Mouse (Mus musculus): ENCODE measurements at regions not wholly inside any gene's neighbourhood (a gene's known extent, or its start where the extent isn't known, plus 50 kb on each side); places are given as distances from the start of the nearest gene placed in this dataset.

DNA sequence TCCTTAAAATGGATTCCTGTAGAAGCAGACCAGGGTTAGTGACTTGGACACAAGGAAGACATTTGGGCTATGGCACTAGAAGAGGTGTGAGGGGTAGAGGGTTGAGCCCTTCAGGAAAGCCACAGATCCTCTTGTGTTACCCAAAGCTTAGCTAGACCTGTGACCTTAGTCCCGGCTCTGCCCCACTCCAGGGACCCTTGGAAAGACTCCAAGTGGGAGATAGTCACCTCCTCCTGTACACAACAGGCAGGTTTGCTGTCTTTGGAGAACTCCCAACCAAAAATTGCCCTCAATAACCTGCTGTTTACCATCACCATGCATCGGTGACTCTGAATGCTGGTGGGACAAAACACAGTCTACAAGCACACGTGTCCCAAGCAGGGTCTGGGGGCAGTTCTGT is 164.5 kb downstream of the Gadd45g start:
- no peak overlapping the region for H3K4me3 ChIP-seq (ENCODE audit: low read length)
- H3K4me2 ChIP-seq (ENCODE audit: low read length) = no peak overlapping the region
- H3K9ac ChIP-seq (ENCODE audit: low read depth, low read length) = no peak overlapping the region
- H3K27me3 ChIP-seq (replicated peaks; ENCODE audit: control insufficient read depth, insufficient read depth, low read length) = no peaks in the 10 kb centered on the region
- no peaks in the 10 kb centered on the region for H3K9me3 ChIP-seq (ENCODE audit: control insufficient read depth, low read length)
- 70% methylated on average over 3 of the region's 3 CpGs for WGBS
- no peak for ATAC-seq
- H3K36me3 ChIP-seq (ENCODE audit: control insufficient read depth, insufficient read depth, low read length) = no peaks in the 10 kb centered on the region
- no peak overlapping the region for H3K27ac ChIP-seq (ENCODE audit: low read depth, low read length)
- peaks cover 12% of the 10 kb centered on the region for H3K4me1 ChIP-seq (ENCODE audit: control insufficient read depth, insufficient read depth, low read depth, low read length)

- H3K4me2 ChIP-seq (ENCODE audit: low read length) = no peak overlapping the region
- H3K4me3 ChIP-seq (ENCODE audit: low read length) = no peak overlapping the region
- no peaks in the 10 kb centered on the region for H3K36me3 ChIP-seq (ENCODE audit: control insufficient read depth, insufficient read depth, low read length)
- WGBS = 59% methylated on average over 1 of the region's 1 CpGs
- no peak overlapping the region for H3K9ac ChIP-seq (ENCODE audit: low read depth, low read length)
- ATAC-seq = no peak
- no peak overlapping the region for H3K27ac ChIP-seq (ENCODE audit: low read depth, low read length)
- H3K27me3 ChIP-seq (replicated peaks; ENCODE audit: control insufficient read depth, insufficient read depth, low read length) = no peaks in the 10 kb centered on the region
- H3K4me1 ChIP-seq (ENCODE audit: control insufficient read depth, insufficient read depth, low read depth, low read length) = peaks cover 12% of the 10 kb centered on the region
- H3K9me3 ChIP-seq (ENCODE audit: control insufficient read depth, low read length) = no peaks in the 10 kb centered on the region
Measured at GRCm38 (mm10) chr13:52013182-52013581, 166.7 kb downstream of the Gadd45g start.

- H3K27ac ChIP-seq (ENCODE audit: low read depth, low read length) = no peak overlapping the region
- ATAC-seq = no peak
- WGBS = 50% methylated on average over 2 of the region's 2 CpGs
- H3K9ac ChIP-seq (ENCODE audit: low read depth, low read length) = no peak overlapping the region
- no peak overlapping the region for H3K4me3 ChIP-seq (ENCODE audit: low read length)
- no peaks in the 10 kb centered on the region for H3K27me3 ChIP-seq (replicated peaks; ENCODE audit: control insufficient read depth, insufficient read depth, low read length)
- no peak overlapping the region for H3K4me2 ChIP-seq (ENCODE audit: low read length)
- no peaks in the 10 kb centered on the region for H3K36me3 ChIP-seq (ENCODE audit: control insufficient read depth, insufficient read depth, low read length)
- H3K4me1 ChIP-seq (ENCODE audit: control insufficient read depth, insufficient read depth, low read depth, low read length) = peaks cover 12% of the 10 kb centered on the region
- H3K9me3 ChIP-seq (ENCODE audit: control insufficient read depth, low read length) = no peaks in the 10 kb centered on the region
Measured at GRCm38 (mm10) chr13:52013757-52014156, 167.3 kb downstream of the Gadd45g start.

DNA sequence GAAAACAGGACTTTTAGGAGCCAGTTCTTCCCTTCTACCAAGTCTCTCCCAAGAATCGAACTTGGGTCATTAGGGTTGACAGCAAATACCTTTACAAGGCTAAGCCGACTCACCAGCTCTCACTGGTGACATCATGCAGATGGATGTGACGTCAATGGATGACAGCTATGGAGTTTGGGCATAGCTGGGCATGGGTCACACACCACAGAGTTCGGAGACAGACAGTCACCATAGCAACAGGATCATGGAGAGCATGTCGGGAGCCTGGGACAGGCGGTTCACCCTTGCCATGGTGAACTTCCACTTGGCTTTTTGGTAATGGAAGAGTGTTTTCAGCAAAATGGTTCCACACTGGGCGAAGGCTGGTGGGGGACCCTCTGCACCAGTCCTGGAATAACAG is 168.1 kb downstream of the Gadd45g start:
- no peaks in the 10 kb centered on the region for H3K27me3 ChIP-seq (replicated peaks; ENCODE audit: control insufficient read depth, insufficient read depth, low read length)
- H3K4me3 ChIP-seq (ENCODE audit: low read length) = no peak overlapping the region
- H3K36me3 ChIP-seq (ENCODE audit: control insufficient read depth, insufficient read depth, low read length) = no peaks in the 10 kb centered on the region
- H3K27ac ChIP-seq (ENCODE audit: low read depth, low read length) = peak overlapping the region; percentile 16; the same call in 1 of the 2 replicates
- ATAC-seq = 0 out of 2 replicates have a peak, but pooled peaks have one; percentile 31
- peaks cover 12% of the 10 kb centered on the region for H3K4me1 ChIP-seq (ENCODE audit: control insufficient read depth, insufficient read depth, low read depth, low read length)
- no peak overlapping the region for H3K4me2 ChIP-seq (ENCODE audit: low read length)
- WGBS = 38% methylated on average over 7 of the region's 7 CpGs
- no peak overlapping the region for H3K9ac ChIP-seq (ENCODE audit: low read depth, low read length)
- H3K9me3 ChIP-seq (ENCODE audit: control insufficient read depth, low read length) = no peaks in the 10 kb centered on the region

DNA sequence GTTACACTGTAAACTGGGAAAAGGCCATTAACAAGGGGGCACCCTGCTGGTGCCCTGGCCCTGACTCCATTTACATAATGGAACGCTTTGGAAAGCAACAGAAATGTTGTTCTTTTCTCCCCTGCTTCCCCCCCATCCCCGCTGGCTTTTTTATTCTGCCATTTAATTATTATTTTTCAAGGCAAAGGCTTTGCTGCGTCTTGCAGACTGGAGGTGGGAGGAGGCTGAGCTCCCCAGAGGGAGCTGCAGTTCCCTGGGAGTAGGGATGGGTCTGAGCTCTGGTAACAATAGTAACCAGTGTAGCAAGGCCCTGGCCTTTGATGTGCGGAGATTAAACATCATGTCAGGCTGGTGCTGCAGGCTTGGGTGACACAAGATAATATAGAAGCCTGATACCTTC is 168.6 kb downstream of the Gadd45g start:
- WGBS = 4% methylated on average over 4 of the region's 4 CpGs
- Histone ChIP-seq H3K4me3 (ENCODE audit: low read length) (no peak overlapping the region), H3K9me3 (ENCODE audit: control insufficient read depth, low read length) (no peaks in the 10 kb centered on the region), H3K9ac (ENCODE audit: low read depth, low read length) (no peak overlapping the region), H3K4me1 (ENCODE audit: control insufficient read depth, insufficient read depth, low read depth, low read length) (peaks cover 12% of the 10 kb centered on the region), H3K27me3 (replicated peaks; ENCODE audit: control insufficient read depth, insufficient read depth, low read length) (no peaks in the 10 kb centered on the region), H3K4me2 (ENCODE audit: low read length) (no peak overlapping the region), H3K36me3 (ENCODE audit: control insufficient read depth, insufficient read depth, low read length) (no peaks in the 10 kb centered on the region), H3K27ac (ENCODE audit: low read depth, low read length) (peak overlapping the region; percentile 70)
- ATAC-seq = peak; percentile 70; the same call in 1 of the 2 replicates

- H3K4me3 ChIP-seq (ENCODE audit: low read length) = no peak overlapping the region
- H3K36me3 ChIP-seq (ENCODE audit: control insufficient read depth, insufficient read depth, low read length) = no peaks in the 10 kb centered on the region
- peak overlapping the region; percentile 36 for H3K9ac ChIP-seq (ENCODE audit: low read depth, low read length)
- peak; percentile 49; the same call in 1 of the 2 replicates for ATAC-seq
- peaks cover 12% of the 10 kb centered on the region for H3K4me1 ChIP-seq (ENCODE audit: control insufficient read depth, insufficient read depth, low read depth, low read length)
- no peak overlapping the region for H3K4me2 ChIP-seq (ENCODE audit: low read length)
- peak overlapping the region; percentile 70 for H3K27ac ChIP-seq (ENCODE audit: low read depth, low read length)
- no peaks in the 10 kb centered on the region for H3K9me3 ChIP-seq (ENCODE audit: control insufficient read depth, low read length)
- WGBS = 6% methylated on average over 5 of the region's 5 CpGs
- H3K27me3 ChIP-seq (replicated peaks; ENCODE audit: control insufficient read depth, insufficient read depth, low read length) = no peaks in the 10 kb centered on the region
Measured at GRCm38 (mm10) chr13:52015496-52015895, 169.0 kb downstream of the Gadd45g start.

- WGBS = 77% methylated on average over 10 of the region's 11 CpGs
- no peak overlapping the region for H3K4me3 ChIP-seq (ENCODE audit: low read length)
- no peak overlapping the region for H3K9ac ChIP-seq (ENCODE audit: low read depth, low read length)
- H3K4me2 ChIP-seq (ENCODE audit: low read length) = no peak overlapping the region
- H3K27me3 ChIP-seq (replicated peaks; ENCODE audit: control insufficient read depth, insufficient read depth, low read length) = no peaks in the 10 kb centered on the region
- H3K4me1 ChIP-seq (ENCODE audit: control insufficient read depth, insufficient read depth, low read depth, low read length) = peaks cover 17% of the 10 kb centered on the region
- no peak for ATAC-seq
- H3K9me3 ChIP-seq (ENCODE audit: control insufficient read depth, low read length) = no peaks in the 10 kb centered on the region
- no peaks in the 10 kb centered on the region for H3K36me3 ChIP-seq (ENCODE audit: control insufficient read depth, insufficient read depth, low read length)
- no peak overlapping the region for H3K27ac ChIP-seq (ENCODE audit: low read depth, low read length)
Measured at GRCm38 (mm10) chr13:52017598-52018190, 171.2 kb downstream of the Gadd45g start.

DNA sequence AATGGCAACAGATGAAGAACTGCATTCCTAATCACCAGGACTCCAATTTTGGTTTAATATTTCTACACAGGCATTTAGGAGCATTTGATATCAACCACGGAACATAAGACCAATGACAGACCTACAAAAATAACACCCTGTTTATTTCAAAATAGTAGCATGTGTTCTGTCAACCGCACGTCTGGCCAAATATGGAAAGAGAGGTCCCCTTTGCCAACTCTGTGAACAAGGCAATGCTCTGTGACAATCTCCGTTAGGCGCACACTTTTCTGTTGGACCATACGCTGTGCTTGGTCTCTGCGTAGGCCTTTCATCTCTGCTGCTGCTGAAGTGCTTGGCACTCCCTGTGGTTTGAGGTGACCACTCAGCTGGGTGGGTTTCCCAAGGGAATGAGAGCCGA is 173.2 kb downstream of the Gadd45g start:
- no peaks in the 10 kb centered on the region for H3K27me3 ChIP-seq (replicated peaks; ENCODE audit: control insufficient read depth, insufficient read depth, low read length)
- H3K9me3 ChIP-seq (ENCODE audit: control insufficient read depth, low read length) = no peaks in the 10 kb centered on the region
- 88% methylated on average over 8 of the region's 8 CpGs for WGBS
- H3K4me3 ChIP-seq (ENCODE audit: low read length) = no peak overlapping the region
- ATAC-seq = no peak
- H3K9ac ChIP-seq (ENCODE audit: low read depth, low read length) = no peak overlapping the region
- H3K4me1 ChIP-seq (ENCODE audit: control insufficient read depth, insufficient read depth, low read depth, low read length) = peaks cover 23% of the 10 kb centered on the region
- no peak overlapping the region for H3K4me2 ChIP-seq (ENCODE audit: low read length)
- H3K36me3 ChIP-seq (ENCODE audit: control insufficient read depth, insufficient read depth, low read length) = no peaks in the 10 kb centered on the region
- H3K27ac ChIP-seq (ENCODE audit: low read depth, low read length) = no peak overlapping the region

DNA sequence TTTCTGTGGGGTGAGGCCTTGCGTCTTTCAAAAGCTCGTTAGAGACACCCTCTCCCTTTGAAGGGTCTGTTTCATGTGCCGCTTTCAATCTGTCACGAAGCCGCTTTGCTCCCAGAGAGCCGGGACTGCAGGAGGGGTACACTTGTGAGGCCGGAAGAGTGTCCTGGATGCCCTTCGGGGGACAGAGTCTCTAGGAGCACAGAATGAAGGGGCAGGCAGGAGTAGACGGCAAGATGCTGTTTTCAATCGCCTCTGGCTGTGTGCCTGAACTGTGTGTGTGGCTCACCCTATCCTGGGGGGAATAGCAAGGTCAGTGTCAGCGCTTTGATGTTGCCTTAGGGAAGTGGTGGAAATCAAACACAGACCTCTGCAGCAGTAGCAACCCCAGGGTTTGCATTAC is 174.7 kb downstream of the Gadd45g start:
- H3K9ac ChIP-seq (ENCODE audit: low read depth, low read length) = no peak overlapping the region
- peaks cover 21% of the 10 kb centered on the region for H3K4me1 ChIP-seq (ENCODE audit: control insufficient read depth, insufficient read depth, low read depth, low read length)
- 35% methylated on average over 11 of the region's 11 CpGs for whole genome bisulfite sequencing
- H3K4me2 ChIP-seq (ENCODE audit: low read length) = no peak overlapping the region
- no peaks in the 10 kb centered on the region for H3K27me3 ChIP-seq (replicated peaks; ENCODE audit: control insufficient read depth, insufficient read depth, low read length)
- no peaks in the 10 kb centered on the region for H3K9me3 ChIP-seq (ENCODE audit: control insufficient read depth, low read length)
- ATAC-seq = no peak
- H3K4me3 ChIP-seq (ENCODE audit: low read length) = no peak overlapping the region
- no peak overlapping the region for H3K27ac ChIP-seq (ENCODE audit: low read depth, low read length)
- H3K36me3 ChIP-seq (ENCODE audit: control insufficient read depth, insufficient read depth, low read length) = no peaks in the 10 kb centered on the region

DNA sequence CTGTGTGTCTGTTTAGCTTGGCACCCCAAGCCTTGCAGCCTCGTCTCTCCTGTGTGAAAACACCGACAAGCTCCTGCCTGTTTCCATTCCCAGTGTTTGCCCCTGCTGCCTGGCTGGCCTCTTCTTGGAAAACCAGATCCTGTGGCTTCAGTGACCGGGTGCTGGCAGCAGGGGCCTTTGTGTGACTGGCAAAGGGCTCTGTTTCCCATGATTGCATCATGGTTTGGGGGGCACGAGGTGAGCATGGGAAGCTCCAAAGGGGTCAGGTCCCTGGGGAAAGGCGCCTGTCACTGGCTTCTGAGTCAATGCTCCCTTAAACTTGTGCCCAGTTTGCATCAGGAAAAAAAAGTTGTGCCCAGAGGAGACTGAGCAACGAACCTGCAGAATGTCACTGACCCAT is 175.3 kb downstream of the Gadd45g start:
- peaks cover 21% of the 10 kb centered on the region for H3K4me1 ChIP-seq (ENCODE audit: control insufficient read depth, insufficient read depth, low read depth, low read length)
- H3K27me3 ChIP-seq (replicated peaks; ENCODE audit: control insufficient read depth, insufficient read depth, low read length) = no peaks in the 10 kb centered on the region
- H3K9me3 ChIP-seq (ENCODE audit: control insufficient read depth, low read length) = no peaks in the 10 kb centered on the region
- H3K4me3 ChIP-seq (ENCODE audit: low read length) = no peak overlapping the region
- ATAC-seq = no peak
- no peak overlapping the region for H3K4me2 ChIP-seq (ENCODE audit: low read length)
- no peaks in the 10 kb centered on the region for H3K36me3 ChIP-seq (ENCODE audit: control insufficient read depth, insufficient read depth, low read length)
- H3K27ac ChIP-seq (ENCODE audit: low read depth, low read length) = no peak overlapping the region
- H3K9ac ChIP-seq (ENCODE audit: low read depth, low read length) = no peak overlapping the region
- WGBS = 57% methylated on average over 6 of the region's 6 CpGs

Measured in hindbrain, embryonic 16.5 days (tissue).